Mouse (Mus musculus): ENCODE measurements around the gene Tmcc2.

Tmcc2 gene

GRCm38 (mm10) chr1:132315889-132316624 lies 75.0 kb downstream of the Tmcc2 start, which contains the start of gene Nuak2:
TSS of gene Nuak2 (plus strand) at chr1:132316126.
- DNase-seq (ENCODE audit: low read depth) = peak; percentile 65

GRCm38 (mm10) chr1:132312703-132313102 lies 78.4 kb downstream of the Tmcc2 start:
- DNase-seq (ENCODE audit: low read depth) = peak; percentile 55

GRCm38 (mm10) chr1:132312043-132312442 lies 79.0 kb downstream of the Tmcc2 start:
- no peak for DNase-seq (ENCODE audit: low read depth)

GRCm38 (mm10) chr1:132311174-132311859 lies 79.8 kb downstream of the Tmcc2 start:
- DNase-seq (ENCODE audit: low read depth) = no peak

- DNase-seq (ENCODE audit: low read depth) = no peak
These were observed 80.3 kb downstream of the Tmcc2 start for GRCm38 (mm10) chr1:132310754-132311153.

- DNase-seq (ENCODE audit: low read depth) = no peak
These were observed 82.4 kb downstream of the Tmcc2 start for GRCm38 (mm10) chr1:132308674-132309073.

GRCm38 (mm10) chr1:132307962-132308361 lies 83.1 kb downstream of the Tmcc2 start:
- no peak for DNase-seq (ENCODE audit: low read depth)

- no peak for DNase-seq (ENCODE audit: low read depth)
These were observed 84.3 kb downstream of the Tmcc2 start for GRCm38 (mm10) chr1:132306808-132307207.
